Mouse (Mus musculus) retina, adult 2 months (tissue): ENCODE measurements at regions not wholly inside any gene's neighbourhood (a gene's known extent, or its start where the extent isn't known, plus 50 kb on each side); places are given as distances from the start of the nearest gene placed in this dataset.

ENCODE experiments used
- DNase-seq: peaks from one replicate; pipeline ENCODE4 v3.0.0-alpha.2; 2012; ENCODE audit warnings: low read depth, low spot score

DNA sequence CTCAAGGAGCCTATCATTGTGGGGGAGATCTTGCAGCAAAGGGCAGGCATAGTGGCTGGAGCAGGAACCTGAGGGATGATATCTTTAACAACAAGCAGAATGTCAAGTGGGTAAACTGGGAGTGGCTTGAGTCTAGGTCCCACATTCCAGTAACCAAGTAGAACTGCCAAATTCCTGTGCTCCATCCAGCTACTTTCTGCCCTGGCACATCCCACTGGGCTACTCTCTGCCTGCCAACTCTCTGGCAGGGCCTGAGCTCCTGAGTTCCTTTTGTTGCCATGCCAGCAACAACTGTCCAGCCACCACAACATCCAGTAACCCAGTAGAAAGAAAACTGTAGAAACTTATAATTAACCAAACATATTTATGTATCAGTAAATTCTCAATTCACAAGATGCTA lies 1088.8 kb upstream of the Tenm4 start:
- DNase-seq, result no peak

DNA sequence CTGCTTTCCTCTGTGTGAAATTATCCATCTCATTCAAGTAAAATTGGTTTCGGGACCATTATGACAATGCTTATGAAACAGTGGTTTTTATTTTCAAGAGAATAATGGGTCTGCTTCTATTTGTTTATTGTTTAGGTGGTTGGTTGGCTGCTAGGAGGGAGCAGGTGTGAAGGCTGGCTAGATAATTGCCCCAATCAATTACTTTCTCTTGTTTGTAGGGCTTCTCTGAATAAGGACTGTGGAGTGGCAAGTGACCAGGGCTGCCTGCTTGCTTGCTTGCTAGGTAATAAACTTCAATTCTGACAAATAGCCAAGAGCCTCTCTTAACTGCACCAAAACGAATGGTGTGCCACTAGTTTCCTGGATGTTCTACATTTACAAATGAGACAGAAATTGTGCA lies 1086.7 kb upstream of the Tenm4 start:
- no peak for DNase-seq

DNA sequence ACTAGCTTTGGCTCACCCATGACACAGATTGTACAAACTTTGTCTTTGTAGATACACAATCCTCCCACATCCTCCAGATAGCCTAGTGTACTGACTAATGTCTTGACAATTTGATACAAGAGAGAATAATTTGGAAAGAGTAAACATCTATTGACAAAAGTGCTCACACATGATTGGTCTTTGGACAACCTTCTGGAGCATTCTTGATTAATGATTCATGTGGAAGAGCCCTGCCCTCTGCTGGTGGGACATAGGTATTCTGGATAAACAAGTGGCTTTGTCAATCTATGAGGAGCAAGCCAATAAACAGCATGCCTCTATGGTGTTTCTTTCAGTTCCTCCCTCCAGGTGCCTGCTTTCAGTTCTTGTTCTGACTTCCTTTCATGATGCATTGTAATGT lies 1079.7 kb upstream of the Tenm4 start:
- DNase-seq, result peak; percentile 20

DNA sequence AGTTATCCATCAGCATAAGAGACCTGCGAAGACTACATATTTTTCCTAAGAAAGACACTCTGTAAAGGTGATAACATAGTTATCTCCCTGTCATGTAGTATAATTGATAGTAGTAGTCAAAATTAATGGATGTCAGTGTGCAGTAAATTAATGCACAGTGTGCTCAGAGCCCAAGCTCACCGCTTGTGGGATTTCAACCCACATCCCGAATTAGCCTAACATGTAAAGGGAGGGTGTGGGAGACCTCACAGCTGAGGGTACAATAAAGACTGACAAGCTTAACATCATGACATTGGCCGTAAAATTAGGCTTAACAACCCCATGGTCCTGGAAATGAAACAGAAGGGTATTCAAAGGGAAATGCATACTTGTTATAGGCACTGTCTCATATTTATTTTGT lies 1042.0 kb upstream of the Tenm4 start:
- DNase-seq, result no peak

DNA sequence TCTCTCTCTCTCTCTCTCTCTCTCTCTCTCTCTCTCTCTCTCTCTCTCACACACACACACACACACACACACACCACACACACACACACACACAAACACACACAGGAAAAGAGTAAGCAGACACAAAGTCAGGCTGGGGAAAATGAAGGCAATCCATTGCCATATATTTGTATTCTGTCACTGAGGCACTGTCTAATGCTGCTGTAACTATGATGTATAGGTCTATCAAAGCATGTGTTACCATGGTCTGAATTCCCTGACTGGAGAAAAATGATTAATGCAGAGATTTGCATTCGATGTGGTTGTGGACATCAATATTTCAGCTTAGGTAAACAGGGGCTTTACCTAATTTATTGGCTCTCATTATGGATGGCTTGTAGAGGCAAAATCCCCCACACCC lies 1038.0 kb upstream of the Tenm4 start:
- DNase-seq, result no peak

DNA sequence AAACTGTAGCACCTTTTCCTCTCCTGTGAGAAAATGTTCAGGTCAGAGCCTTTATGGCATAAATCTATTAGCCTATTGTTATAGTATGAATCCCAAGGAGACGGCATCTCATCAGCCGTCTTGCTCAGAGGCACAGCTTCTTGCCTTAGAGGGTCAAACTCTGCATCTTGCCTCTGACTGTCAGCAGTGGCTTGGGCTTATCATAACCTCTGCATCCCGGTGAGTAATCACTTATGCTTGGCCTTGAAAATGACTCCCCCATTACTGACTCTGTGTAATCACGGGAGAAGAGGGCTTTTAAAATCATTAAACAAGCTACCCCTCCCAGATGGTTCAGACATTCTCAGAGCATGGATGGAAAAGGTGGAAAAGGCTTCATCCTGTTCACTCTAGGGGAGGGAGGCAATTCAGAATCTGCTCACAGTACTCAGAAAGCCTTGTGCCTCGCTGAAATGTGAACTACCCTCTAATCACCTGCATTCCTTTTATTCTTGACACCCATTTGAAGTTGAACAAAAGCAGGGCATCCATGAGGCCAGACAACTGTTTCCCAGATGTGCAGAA lies 1036.9 kb upstream of the Tenm4 start:
- DNase-seq, result no peak

DNA sequence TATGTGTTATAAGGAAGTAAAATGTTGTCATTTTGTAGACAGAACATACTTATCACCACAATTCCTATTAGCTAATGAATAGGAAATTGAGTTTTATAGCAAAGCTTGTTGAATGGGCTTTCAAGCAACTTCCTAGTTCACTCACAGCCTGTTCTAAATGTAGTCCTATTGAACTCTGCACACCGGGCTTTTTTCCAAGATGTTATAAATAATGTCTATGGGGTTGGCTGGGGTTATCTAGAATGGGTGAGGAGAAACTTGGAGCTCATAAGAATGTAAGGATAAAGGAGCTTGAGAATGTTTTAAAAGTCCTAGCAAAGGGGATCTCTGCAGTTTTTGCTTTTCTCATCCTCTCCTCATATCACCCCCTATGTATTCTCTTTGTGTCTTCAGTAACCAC lies 1029.3 kb upstream of the Tenm4 start:
- DNase-seq, result no peak

DNA sequence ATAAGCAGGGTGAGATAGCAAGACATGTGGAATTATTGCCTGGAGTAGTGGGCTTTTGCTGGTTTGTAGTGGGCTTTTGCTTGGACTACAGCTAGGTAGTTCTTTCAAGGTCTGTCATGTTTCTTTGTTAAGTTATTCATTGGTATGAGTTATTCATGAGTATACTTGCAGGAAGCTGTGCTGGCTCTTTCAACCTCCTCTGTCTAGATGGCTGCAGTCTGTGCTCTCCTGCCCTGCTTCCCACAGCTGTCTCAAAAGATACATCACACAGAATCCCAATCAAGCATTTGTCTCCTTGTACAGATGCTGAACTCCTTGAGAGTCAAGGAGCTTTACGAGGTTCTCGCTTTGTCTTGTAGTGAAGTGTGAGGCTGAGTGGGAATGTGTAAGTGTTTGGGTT lies 1028.0 kb upstream of the Tenm4 start:
- no peak for DNase-seq
